In genomic region chr7:73655787-73656423, GRCm38 (mm10) we compare ENCODE assay signal across 9 mouse cellular contexts.
A peak's percentile ranks its signal among the peaks of the same experiment; 100 is the strongest.
DNase-seq lines count a peak whose midpoint lies in the region; ATAC-seq and TF ChIP-seq lines count a peak whose summit lies in the region.
"Had no signal": no experiment of that assay in that cellular context is flagged by ENCODE, and none has a peak within 500 bp of the region (broad histone marks: within the 10 kb centered on the region; RNA-seq: fewer than 3 reads in every experiment).

No protein-coding gene starts in this region.

- H3K36me3 ChIP-seq in kidney, embryonic 14.5 days (ENCODE audit: control insufficient read depth, insufficient read depth, low read length), result no peaks in the 10 kb centered on the region
- no peaks in the 10 kb centered on the region for H3K36me3 ChIP-seq in hindbrain, embryonic 11.5 days (ENCODE audit: control insufficient read depth, insufficient read depth, low read length)
- H3K36me3 ChIP-seq in limb, embryonic 10.5 days, result no peaks in the 10 kb centered on the region
- no peaks in the 10 kb centered on the region for H3K36me3 ChIP-seq in midbrain, postnatal 0 days (ENCODE audit: insufficient read depth, low read length)
- H3K36me3 ChIP-seq: embryonic facial prominence, embryonic 15.5 days had no signal

- H3K27me3 ChIP-seq in kidney, embryonic 14.5 days (ENCODE audit: control insufficient read depth, insufficient read depth, low read length), result 0 out of 2 replicates have a peak, but pooled peaks cover 2% of the 10 kb centered on the region
- no peaks in the 10 kb centered on the region for H3K27me3 ChIP-seq in hindbrain, embryonic 11.5 days (ENCODE audit: control insufficient read depth, insufficient read depth, low read length)
- no peaks in the 10 kb centered on the region for H3K27me3 ChIP-seq in limb, embryonic 10.5 days (ENCODE audit: low read depth, poor library complexity, severe bottlenecking)
- H3K27me3 ChIP-seq in midbrain, postnatal 0 days (ENCODE audit: insufficient read depth, low read length), result no peaks in the 10 kb centered on the region
- H3K27me3 ChIP-seq: embryonic facial prominence, embryonic 15.5 days had no signal

- 24% methylated on average over 5 of the region's 5 CpGs for WGBS in kidney, embryonic 14.5 days
- WGBS in hindbrain, embryonic 11.5 days, result 24% methylated on average over 5 of the region's 5 CpGs
- WGBS in limb, embryonic 10.5 days, result 22% methylated on average over 5 of the region's 5 CpGs
- WGBS in midbrain, postnatal 0 days, result 27% methylated on average over 5 of the region's 5 CpGs

- H3K9me3 ChIP-seq in kidney, embryonic 14.5 days (ENCODE audit: control insufficient read depth, low read length), result no peaks in the 10 kb centered on the region
- H3K9me3 ChIP-seq in hindbrain, embryonic 11.5 days (ENCODE audit: control insufficient read depth, low read length), result no peaks in the 10 kb centered on the region
- H3K9me3 ChIP-seq in limb, embryonic 10.5 days (replicated peaks), result no peaks in the 10 kb centered on the region
- H3K9me3 ChIP-seq in midbrain, postnatal 0 days (ENCODE audit: low read length), result no peaks in the 10 kb centered on the region
- H3K9me3 ChIP-seq: embryonic facial prominence, embryonic 15.5 days had no signal

- no peak overlapping the region for H3K4me3 ChIP-seq in kidney, embryonic 14.5 days (ENCODE audit: low read length)
- H3K4me3 ChIP-seq in hindbrain, embryonic 11.5 days (ENCODE audit: low read depth, low read length), result no peak overlapping the region
- H3K4me3 ChIP-seq in limb, embryonic 10.5 days, result no peak overlapping the region
- no peak overlapping the region for H3K4me3 ChIP-seq in midbrain, postnatal 0 days (ENCODE audit: low read depth, low read length)
- H3K4me3 ChIP-seq: embryonic facial prominence, embryonic 15.5 days had no signal

- H3K27ac ChIP-seq in kidney, embryonic 14.5 days (ENCODE audit: low read depth, low read length), result no peak overlapping the region
- H3K27ac ChIP-seq in hindbrain, embryonic 11.5 days (ENCODE audit: low read depth, low read length), result no peak overlapping the region
- no peak overlapping the region for H3K27ac ChIP-seq in limb, embryonic 10.5 days
- H3K27ac ChIP-seq in midbrain, postnatal 0 days (ENCODE audit: low read depth, low read length), result no peak overlapping the region

- no peak overlapping the region for H3K4me2 ChIP-seq in kidney, embryonic 14.5 days (replicated peaks; ENCODE audit: low read depth, low read length)
- no peak overlapping the region for H3K4me2 ChIP-seq in hindbrain, embryonic 11.5 days (replicated peaks; ENCODE audit: low read depth, low read length)
- no peak overlapping the region for H3K4me2 ChIP-seq in midbrain, postnatal 0 days (ENCODE audit: low read depth, low read length, poor library complexity, severe bottlenecking)
- H3K4me2 ChIP-seq: embryonic facial prominence, embryonic 15.5 days had no signal

- no peaks in the 10 kb centered on the region for H3K4me1 ChIP-seq in kidney, embryonic 14.5 days (ENCODE audit: control insufficient read depth, insufficient read depth, low read length)
- H3K4me1 ChIP-seq in hindbrain, embryonic 11.5 days (replicated peaks; ENCODE audit: control insufficient read depth, insufficient read depth, low read length), result no peaks in the 10 kb centered on the region
- 0 out of 2 replicates have a peak, but pooled peaks cover 3% of the 10 kb centered on the region for H3K4me1 ChIP-seq in limb, embryonic 10.5 days
- H3K4me1 ChIP-seq in midbrain, postnatal 0 days (ENCODE audit: insufficient read depth, low read length), result no peaks in the 10 kb centered on the region

- DNase-seq in kidney, adult 18-20 months, result peak; percentile 68
- DNase-seq in adipocyte (ENCODE audit: low spot score), result peak; percentile 28
- DNase-seq in embryo, embryonic 11 days, result peak; percentile 79
- peak; percentile 90 for DNase-seq in hindbrain, embryonic 11.5 days (ENCODE audit: low spot score)
- peak; percentile 84 for DNase-seq in limb, embryonic 10.5 days (ENCODE audit: low spot score)
- DNase-seq in midbrain, postnatal 0 days (ENCODE audit: low spot score), result peak; percentile 76
- DNase-seq in thymus, postnatal 36 days, result peak; percentile 39 to 55

- H3K9ac ChIP-seq in kidney, embryonic 14.5 days (ENCODE audit: low read depth, low read length), result no peak overlapping the region
- H3K9ac ChIP-seq in hindbrain, embryonic 11.5 days (ENCODE audit: low read depth, low read length), result no peak overlapping the region
- H3K9ac ChIP-seq in midbrain, postnatal 0 days (replicated peaks; ENCODE audit: low read length, poor library complexity, severe bottlenecking), result no peak overlapping the region
- H3K9ac ChIP-seq: embryonic facial prominence, embryonic 15.5 days had no signal

- TF ChIP-seq CTCF in midbrain, postnatal 0 days (IDR thresholded peaks at IDR 0.05), result peak; percentile 94

- no peak for ATAC-seq in kidney, embryonic 14.5 days (ENCODE audit: low FRiP score, low TSS enrichment)
- 0 out of 2 replicates have a peak, but pooled peaks have one; percentile 40 for ATAC-seq in hindbrain, embryonic 11.5 days (ENCODE audit: low FRiP score)
- no peak for ATAC-seq in midbrain, postnatal 0 days (ENCODE audit: low FRiP score)

Comparison
In these comparisons a context has a peak if more than half of its experiments do, and no peak if none do; other contexts are left out.
1. DNase-seq: peak in every context shown above with its lines; median percentile 90 in hindbrain, embryonic 11.5 days; 84 in limb, embryonic 10.5 days; 79 in embryo, embryonic 11 days; 76 in midbrain, postnatal 0 days; 68 in kidney, adult 18-20 months; 47 in thymus, postnatal 36 days; 28 in adipocyte.